Mouse (Mus musculus): ENCODE results near the gene Layn. TPM values are rescaled to one million over a fixed set of nuclear protein-coding genes. Genes with fewer than 3 reads are reported as not detected.

Layn gene
- polyA plus RNA-seq, 1 experiment, result 16.2 TPM

- Histone ChIP-seq H3K9me3 (no peaks in the 10 kb centered on the region), H3K27me3 (replicated peaks) (peaks cover 2% of the 10 kb centered on the region), H3K4me3 (replicated peaks) (no peak overlapping the region), H3K36me3 (replicated peaks; ENCODE audit: low read length) (no peaks in the 10 kb centered on the region), H3K4me1 (peaks cover 22% of the 10 kb centered on the region)
- TF ChIP-seq FLI1 (IDR thresholded peaks at IDR 0.05; ENCODE audit: low read length) (no peak), GATA1 (IDR thresholded peaks at IDR 0.05; ENCODE audit: borderline replicate concordance, low read length) (no peak)
These were observed 35.4 kb downstream of the Layn start for GRCm38 (mm10) chr9:51041491-51041980.

GRCm38 (mm10) chr9:51032785-51033529, 43.9 kb downstream of the Layn start:
- no peaks in the 10 kb centered on the region for H3K9me3 ChIP-seq
- TF ChIP-seq GATA1 (IDR thresholded peaks at IDR 0.05; ENCODE audit: borderline replicate concordance, low read length) (no peak), FLI1 (IDR thresholded peaks at IDR 0.05; ENCODE audit: low read length) (no peak)
- peaks cover 43% of the 10 kb centered on the region for H3K4me1 ChIP-seq
- no peaks in the 10 kb centered on the region for H3K36me3 ChIP-seq (replicated peaks; ENCODE audit: low read length)
- H3K27me3 ChIP-seq (replicated peaks), result no peaks in the 10 kb centered on the region
- H3K4me3 ChIP-seq (replicated peaks), result no peak overlapping the region

- Histone ChIP-seq H3K36me3 (replicated peaks; ENCODE audit: low read length) (no peaks in the 10 kb centered on the region), H3K4me1 (peaks cover 40% of the 10 kb centered on the region), H3K4me3 (replicated peaks) (no peak overlapping the region), H3K9me3 (no peaks in the 10 kb centered on the region), H3K27me3 (replicated peaks) (no peaks in the 10 kb centered on the region)
- TF ChIP-seq FLI1 (IDR thresholded peaks at IDR 0.05; ENCODE audit: low read length) (no peak), GATA1 (IDR thresholded peaks at IDR 0.05; ENCODE audit: borderline replicate concordance, low read length) (no peak)
These were observed 44.6 kb downstream of the Layn start for GRCm38 (mm10) chr9:51032291-51032690.

- TF ChIP-seq GATA1 (IDR thresholded peaks at IDR 0.05; ENCODE audit: borderline replicate concordance, low read length) (no peak), FLI1 (IDR thresholded peaks at IDR 0.05; ENCODE audit: low read length) (no peak)
- no peak overlapping the region for H3K4me3 ChIP-seq (replicated peaks)
- no peaks in the 10 kb centered on the region for H3K9me3 ChIP-seq
- H3K36me3 ChIP-seq (replicated peaks; ENCODE audit: low read length), result no peaks in the 10 kb centered on the region
- peaks cover 34% of the 10 kb centered on the region for H3K4me1 ChIP-seq
- no peaks in the 10 kb centered on the region for H3K27me3 ChIP-seq (replicated peaks)
These were observed 45.3 kb downstream of the Layn start for GRCm38 (mm10) chr9:51031603-51032002.

- no peak overlapping the region for H3K4me3 ChIP-seq (replicated peaks)
- H3K27me3 ChIP-seq (replicated peaks), result no peaks in the 10 kb centered on the region
- no peaks in the 10 kb centered on the region for H3K36me3 ChIP-seq (replicated peaks; ENCODE audit: low read length)
- TF ChIP-seq GATA1 (IDR thresholded peaks at IDR 0.05; ENCODE audit: borderline replicate concordance, low read length) (no peak), FLI1 (IDR thresholded peaks at IDR 0.05; ENCODE audit: low read length) (no peak)
- H3K9me3 ChIP-seq, result no peaks in the 10 kb centered on the region
- H3K4me1 ChIP-seq, result peaks cover 22% of the 10 kb centered on the region
These were observed 46.7 kb downstream of the Layn start for GRCm38 (mm10) chr9:51030147-51030546.

- Histone ChIP-seq H3K9me3 (no peaks in the 10 kb centered on the region), H3K4me3 (replicated peaks) (no peak overlapping the region), H3K4me1 (peaks cover 30% of the 10 kb centered on the region), H3K27me3 (replicated peaks) (no peaks in the 10 kb centered on the region), H3K36me3 (replicated peaks; ENCODE audit: low read length) (no peaks in the 10 kb centered on the region)
- no peak for TF ChIP-seq GATA1 (IDR thresholded peaks at IDR 0.05; ENCODE audit: borderline replicate concordance, low read length)
- no peak for TF ChIP-seq FLI1 (IDR thresholded peaks at IDR 0.05; ENCODE audit: low read length)
These were observed 49.9 kb downstream of the Layn start for GRCm38 (mm10) chr9:51026952-51027351.

- H3K9me3 ChIP-seq, result 0 out of 2 replicates have a peak, but pooled peaks cover 3% of the 10 kb centered on the region
- H3K4me3 ChIP-seq (replicated peaks), result no peak overlapping the region
- TF ChIP-seq FLI1 (IDR thresholded peaks at IDR 0.05; ENCODE audit: low read length) (no peak), GATA1 (IDR thresholded peaks at IDR 0.05; ENCODE audit: borderline replicate concordance, low read length) (no peak)
- H3K27me3 ChIP-seq (replicated peaks), result no peaks in the 10 kb centered on the region
- peaks cover 53% of the 10 kb centered on the region for H3K4me1 ChIP-seq
- no peaks in the 10 kb centered on the region for H3K36me3 ChIP-seq (replicated peaks; ENCODE audit: low read length)
These were observed 55.6 kb downstream of the Layn start for GRCm38 (mm10) chr9:51021123-51021795.

- Histone ChIP-seq H3K36me3 (replicated peaks; ENCODE audit: low read length) (no peaks in the 10 kb centered on the region), H3K4me1 (peaks cover 54% of the 10 kb centered on the region), H3K9me3 (0 out of 2 replicates have a peak, but pooled peaks cover 3% of the 10 kb centered on the region), H3K4me3 (replicated peaks) (no peak overlapping the region), H3K27me3 (replicated peaks) (no peaks in the 10 kb centered on the region)
- no peak for TF ChIP-seq FLI1 (IDR thresholded peaks at IDR 0.05; ENCODE audit: low read length)
- TF ChIP-seq GATA1 (IDR thresholded peaks at IDR 0.05; ENCODE audit: borderline replicate concordance, low read length), result no peak
These were observed 56.5 kb downstream of the Layn start for GRCm38 (mm10) chr9:51020351-51020750.

GRCm38 (mm10) chr9:51019670-51020069, 57.2 kb downstream of the Layn start:
- 0 out of 2 replicates have a peak, but pooled peaks cover 3% of the 10 kb centered on the region for H3K9me3 ChIP-seq
- H3K27me3 ChIP-seq (replicated peaks), result no peaks in the 10 kb centered on the region
- H3K36me3 ChIP-seq (replicated peaks; ENCODE audit: low read length), result no peaks in the 10 kb centered on the region
- H3K4me1 ChIP-seq, result peaks cover 50% of the 10 kb centered on the region
- TF ChIP-seq GATA1 (IDR thresholded peaks at IDR 0.05; ENCODE audit: borderline replicate concordance, low read length), result no peak
- no peak for TF ChIP-seq FLI1 (IDR thresholded peaks at IDR 0.05; ENCODE audit: low read length)
- H3K4me3 ChIP-seq (replicated peaks), result no peak overlapping the region

- H3K36me3 ChIP-seq (replicated peaks; ENCODE audit: low read length), result no peaks in the 10 kb centered on the region
- H3K4me1 ChIP-seq, result peaks cover 35% of the 10 kb centered on the region
- H3K27me3 ChIP-seq (replicated peaks), result no peaks in the 10 kb centered on the region
- no peaks in the 10 kb centered on the region for H3K9me3 ChIP-seq
- TF ChIP-seq GATA1 (IDR thresholded peaks at IDR 0.05; ENCODE audit: borderline replicate concordance, low read length) (no peak), FLI1 (IDR thresholded peaks at IDR 0.05; ENCODE audit: low read length) (no peak)
- H3K4me3 ChIP-seq (replicated peaks), result no peak overlapping the region
These were observed 61.2 kb downstream of the Layn start for GRCm38 (mm10) chr9:51015732-51016131.
